Mouse (Mus musculus) erythroblast, embryonic 14.5 days (primary cell): Measurements from ENCODE around the gene Unc79.

Experiments used
- GATA1 ChIP-seq: IDR thresholded peaks from 2 replicates; pipeline ENCODE4 v1.6.1; 2012; ENCODE audit warnings: low read length, inconsistent platforms, mixed read lengths
- TAL1 ChIP-seq: IDR thresholded peaks from 3 replicates; pipeline ENCODE4 v1.6.1; 2012; ENCODE audit warnings: low read length, inconsistent platforms, mixed read lengths

GRCm38 (mm10) chr12:103209581-103209980, 260.9 kb downstream of the Unc79 start:
- TF ChIP-seq TAL1 (no peak), GATA1 (no peak)
